Mouse (Mus musculus) E14TG2a.4 (cell line): Measurements from ENCODE around the gene Slc9b2.

Experiments used
- CTCF ChIP-seq: conservative IDR thresholded peaks from 2 replicates; pipeline ENCODE4 v1.5.1; 2014; ENCODE audit warnings: low read length
- POU5F1 ChIP-seq: IDR thresholded peaks from 2 replicates; pipeline ENCODE4 v1.6.1; 2014; ENCODE audit warnings: low read length, borderline replicate concordance

GRCm38 (mm10) chr3:135393186-135393585 is 85.7 kb downstream of the Slc9b2 start:
- TF ChIP-seq CTCF (no peak), POU5F1 (no peak)
